In the genomic region with DNA sequence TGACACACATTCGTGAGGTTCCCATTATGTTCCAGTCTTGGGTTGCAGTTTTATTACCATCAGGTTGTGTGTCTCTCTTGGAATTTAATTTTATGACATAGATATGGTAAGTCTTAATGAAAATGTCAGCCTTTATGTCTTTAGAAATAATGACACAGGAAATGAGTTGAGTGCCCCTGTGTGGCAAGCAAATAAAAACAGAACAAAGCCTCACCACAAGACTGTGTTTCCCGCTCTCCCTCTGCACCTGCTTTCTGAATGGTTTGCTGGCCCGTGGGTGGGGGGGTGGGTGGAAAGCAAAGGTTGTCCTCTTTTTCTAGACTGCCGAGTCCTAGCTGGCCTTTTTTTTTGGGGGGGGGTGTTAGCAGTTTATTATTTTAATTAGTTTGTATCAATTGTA, we compare ENCODE assay signal across 19 mouse cellular contexts. TPM values are rescaled to one million over a fixed set of nuclear protein-coding genes. Genes with fewer than 3 reads are reported as not detected.
"Had no signal": no experiment of that assay in that cellular context is flagged by ENCODE, and none has a peak within 500 bp of the region (broad histone marks: within the 10 kb centered on the region; RNA-seq: fewer than 3 reads in every experiment).

No protein-coding gene starts in this region.

- H3K27me3 ChIP-seq: intestine, embryonic 15.5 days; liver, embryonic 12.5 days had no signal

- H3K4me3 ChIP-seq: intestine, embryonic 15.5 days; kidney, embryonic 15.5 days; left cerebral cortex, adult 2 months; limb, embryonic 13.5 days; liver, embryonic 12.5 days; liver, embryonic 15.5 days; midbrain, embryonic 13.5 days; myocyte had no signal

- H3K36me3 ChIP-seq: intestine, embryonic 15.5 days; kidney, embryonic 15.5 days; limb, embryonic 13.5 days; liver, embryonic 12.5 days; liver, embryonic 15.5 days; midbrain, embryonic 13.5 days had no signal

- H3K9me3 ChIP-seq: intestine, embryonic 15.5 days; kidney, embryonic 15.5 days; limb, embryonic 13.5 days; liver, embryonic 12.5 days; liver, embryonic 15.5 days; midbrain, embryonic 13.5 days had no signal

- H3K4me2 ChIP-seq: intestine, embryonic 15.5 days; kidney, embryonic 15.5 days; limb, embryonic 13.5 days; liver, embryonic 12.5 days; liver, embryonic 15.5 days; midbrain, embryonic 13.5 days had no signal

- H3K4me1 ChIP-seq: intestine, embryonic 15.5 days; kidney, embryonic 15.5 days; limb, embryonic 13.5 days; liver, embryonic 12.5 days; liver, embryonic 15.5 days; midbrain, embryonic 13.5 days had no signal

- DNase-seq: kidney, adult 11 months; kidney, adult 8-10 months; kidney, postnatal 10 days; kidney, postnatal 36 days; layer of hippocampus, postnatal 36 days; liver; lung, adult 18-20 months; thymus, adult 18-20 months; thymus, postnatal 36 days had no signal

- ATAC-seq: intestine, embryonic 15.5 days; liver, embryonic 12.5 days; midbrain, embryonic 13.5 days had no signal

- H3K27ac ChIP-seq: intestine, embryonic 15.5 days; kidney, embryonic 15.5 days; left cerebral cortex, adult 2 months; limb, embryonic 13.5 days; liver, embryonic 12.5 days; liver, embryonic 15.5 days; macrophage; midbrain, embryonic 13.5 days had no signal

- H3K9ac ChIP-seq: intestine, embryonic 15.5 days; kidney, embryonic 15.5 days; limb, embryonic 13.5 days; liver, embryonic 12.5 days; liver, embryonic 15.5 days; midbrain, embryonic 13.5 days had no signal

RNA-seq across cellular contexts. Expression of a gene that starts 48.6 kb away (rescaled TPM):
- total RNA-seq: monocyte, adult 5-6 weeks had no signal
- polyA plus RNA-seq: macrophage, myocyte had no signal
